Mouse (Mus musculus): Measurements from ENCODE around the gene Mynn. TPM values are rescaled to one million over a fixed set of nuclear protein-coding genes. Genes with fewer than 3 reads are reported as not detected.
A peak's percentile ranks its signal among the peaks of the same experiment; 100 is the strongest.

The Mynn gene
- polyA plus RNA-seq, 1 experiment from 2014 or later = 23.2 TPM

DNA sequence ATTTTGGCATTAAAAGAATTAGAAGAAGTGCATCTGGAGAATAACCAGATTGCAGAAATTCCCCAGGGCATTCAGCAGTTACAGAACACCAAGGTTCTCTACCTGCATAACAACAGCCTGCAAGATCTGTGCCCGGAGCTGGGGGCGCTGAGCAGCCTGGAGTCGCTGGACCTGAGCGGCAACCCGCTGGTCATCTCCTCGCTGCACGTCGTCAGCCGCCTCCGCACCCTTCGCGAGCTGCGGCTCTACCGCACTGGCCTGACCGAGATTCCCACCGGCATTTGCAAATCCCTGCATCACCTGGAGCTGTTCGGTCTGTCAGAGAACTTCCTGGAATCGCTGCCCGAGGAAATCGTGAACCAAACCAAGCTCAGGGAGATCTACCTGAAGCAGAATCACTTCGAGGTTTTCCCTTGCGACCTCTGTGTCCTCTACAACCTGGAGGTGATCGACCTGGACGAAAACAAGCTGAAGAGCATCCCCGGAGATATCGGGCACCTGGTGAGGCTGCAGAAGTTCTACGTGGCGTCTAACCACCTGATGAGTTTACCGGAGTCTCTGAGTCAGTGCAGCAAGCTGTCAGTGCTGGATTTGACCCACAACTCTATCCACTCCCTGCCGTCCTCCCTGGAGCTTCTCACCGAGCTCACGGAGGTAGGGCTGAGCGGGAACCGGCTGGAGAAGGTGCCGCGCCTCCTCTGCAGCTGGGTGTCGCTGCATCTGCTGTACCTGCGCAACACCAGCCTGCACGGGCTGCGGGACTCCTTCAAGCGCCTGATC lies 48.4 kb downstream of the Mynn start:
- H3K9ac ChIP-seq (ENCODE audit: low read depth, low read length) = no peak overlapping the region
- peak; percentile 38 for DNase-seq (ENCODE audit: low spot score)
- peak overlapping the region; percentile 37 for H3K4me3 ChIP-seq (ENCODE audit: low read depth, low read length)
- peaks cover 26% of the 10 kb centered on the region for H3K27me3 ChIP-seq (replicated peaks; ENCODE audit: control insufficient read depth, insufficient read depth, low read length)
- 2% methylated on average over 41 of the region's 41 CpGs for WGBS
- H3K4me2 ChIP-seq = peak overlapping the region; percentile 71
- no peaks in the 10 kb centered on the region for H3K4me1 ChIP-seq (replicated peaks; ENCODE audit: control insufficient read depth, insufficient read depth, low read length)
- no peaks in the 10 kb centered on the region for H3K36me3 ChIP-seq (ENCODE audit: control insufficient read depth, insufficient read depth, low read length)
- H3K9me3 ChIP-seq (ENCODE audit: control insufficient read depth, low read length) = no peaks in the 10 kb centered on the region
- no peak overlapping the region for H3K27ac ChIP-seq (ENCODE audit: low read depth, low read length)
- ATAC-seq (replicated peaks; ENCODE audit: low FRiP score) = no peak

DNA sequence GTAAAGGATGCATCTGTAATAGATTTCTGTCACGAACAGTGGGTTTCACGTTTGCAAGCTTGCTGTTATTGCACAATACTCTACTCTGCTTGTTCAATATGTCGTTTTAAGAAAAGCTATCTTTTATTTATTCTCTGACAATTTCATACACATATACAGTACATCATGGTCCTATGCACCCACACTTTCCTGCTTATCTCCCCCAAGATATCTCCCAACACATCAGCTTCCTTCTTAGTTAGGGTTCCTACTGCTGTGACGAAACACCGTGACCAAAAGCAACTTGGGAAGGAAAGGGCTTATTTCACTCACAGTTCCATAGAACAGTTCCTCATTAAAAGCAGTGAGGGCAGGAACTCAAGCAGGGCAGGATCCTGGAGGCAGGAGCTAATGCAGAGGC lies 54.1 kb downstream of the Mynn start:
- Histone ChIP-seq H3K4me1 (replicated peaks; ENCODE audit: control insufficient read depth, insufficient read depth, low read length) (no peaks in the 10 kb centered on the region), H3K36me3 (ENCODE audit: control insufficient read depth, insufficient read depth, low read length) (no peaks in the 10 kb centered on the region), H3K9me3 (ENCODE audit: control insufficient read depth, low read length) (no peaks in the 10 kb centered on the region), H3K9ac (ENCODE audit: low read depth, low read length) (no peak overlapping the region), H3K27me3 (replicated peaks; ENCODE audit: control insufficient read depth, insufficient read depth, low read length) (peaks cover 5% of the 10 kb centered on the region), H3K4me3 (ENCODE audit: low read depth, low read length) (no peak overlapping the region), H3K27ac (ENCODE audit: low read depth, low read length) (no peak overlapping the region), H3K4me2 (no peak overlapping the region)
- DNase-seq (ENCODE audit: low spot score) = no peak
- no peak for ATAC-seq (replicated peaks; ENCODE audit: low FRiP score)
- 71% methylated on average over 5 of the region's 5 CpGs for WGBS

DNA sequence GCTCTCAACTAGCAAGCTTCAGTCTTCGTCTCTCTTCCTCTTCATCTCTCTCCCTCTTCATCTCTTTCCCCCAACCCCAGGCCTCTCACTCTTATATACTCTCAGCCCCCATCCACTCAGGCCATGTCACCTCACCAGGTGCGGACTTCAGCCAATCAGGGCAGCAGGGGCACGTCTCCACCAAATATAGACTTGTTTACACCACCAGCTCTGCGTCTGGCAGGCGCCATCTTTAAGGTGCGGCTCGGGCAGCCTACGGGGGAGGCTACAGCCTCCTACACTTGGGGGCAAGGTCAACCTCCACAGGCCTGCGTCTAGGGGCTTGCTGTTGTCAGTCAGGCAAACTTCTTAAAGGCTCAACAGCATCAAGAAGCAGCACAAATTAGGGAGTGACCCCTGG lies 56.6 kb downstream of the Mynn start:
- no peaks in the 10 kb centered on the region for H3K9me3 ChIP-seq (ENCODE audit: control insufficient read depth, low read length)
- 75% methylated on average over 9 of the region's 9 CpGs for WGBS
- H3K4me3 ChIP-seq (ENCODE audit: low read depth, low read length) = no peak overlapping the region
- no peak overlapping the region for H3K27ac ChIP-seq (ENCODE audit: low read depth, low read length)
- H3K36me3 ChIP-seq (ENCODE audit: control insufficient read depth, insufficient read depth, low read length) = no peaks in the 10 kb centered on the region
- H3K4me2 ChIP-seq = no peak overlapping the region
- ATAC-seq (replicated peaks; ENCODE audit: low FRiP score) = no peak
- H3K9ac ChIP-seq (ENCODE audit: low read depth, low read length) = no peak overlapping the region
- no peaks in the 10 kb centered on the region for H3K4me1 ChIP-seq (replicated peaks; ENCODE audit: control insufficient read depth, insufficient read depth, low read length)
- H3K27me3 ChIP-seq (replicated peaks; ENCODE audit: control insufficient read depth, insufficient read depth, low read length) = no peaks in the 10 kb centered on the region
- no peak for DNase-seq (ENCODE audit: low spot score)

Other genes with a start within 250 kb of the Mynn start
- gene Mecom, start 54.1 kb upstream of the Mynn start, polyA plus RNA-seq (2014; fragmentation: Nextera tagmentation; extraction: Ambion mirVana) = 5.7 and 6.9 TPM in 2 replicates
- gene Actrt3, start 2.1 kb upstream of the Mynn start, polyA plus RNA-seq (2014; fragmentation: Nextera tagmentation; extraction: Ambion mirVana) = not detected in 2 replicates
- gene Lrriq4, start 42.4 kb downstream of the Mynn start, polyA plus RNA-seq (2014; fragmentation: Nextera tagmentation; extraction: Ambion mirVana) = not detected in 2 replicates
- 0.65 and 0.93 TPM in 2 replicates for gene Lrrc34, start 45.8 kb downstream of the Mynn start, polyA plus RNA-seq (2014; fragmentation: Nextera tagmentation; extraction: Ambion mirVana)
- gene Lrrc31, start 97.8 kb downstream of the Mynn start, polyA plus RNA-seq (2014; fragmentation: Nextera tagmentation; extraction: Ambion mirVana) = not detected in 2 replicates
- gene Samd7, start 144.2 kb downstream of the Mynn start, polyA plus RNA-seq (2014; fragmentation: Nextera tagmentation; extraction: Ambion mirVana) = not detected in 2 replicates
- 64.8 and 73.5 TPM in 2 replicates for gene Sec62, start 190.8 kb downstream of the Mynn start, polyA plus RNA-seq (2014; fragmentation: Nextera tagmentation; extraction: Ambion mirVana)

Measured in liver, embryonic 11.5 days (tissue).